Mouse (Mus musculus) liver, embryonic 16.5 days (tissue): Measurements from ENCODE around the gene Lrrn4cl. TPM values are rescaled to one million over a fixed set of nuclear protein-coding genes. Genes with fewer than 3 reads are reported as not detected.

Experiments
- ATAC-seq: fragments of 200-750 bp; cut with Nextera tagmentation; 2 replicates; pipeline ENCODE4 v1.8.0; 2017; ENCODE audit warnings: low read depth, mild to moderate bottlenecking, moderate number of reproducible peaks, moderate library complexity
- H3K27ac ChIP-seq: fragments of 300-500 bp; sonication (generic); 2 replicates; pipeline ENCODE4 v1.5.1; 2014; ENCODE audit warnings: mild to moderate bottlenecking, low read length
- H3K27me3 ChIP-seq: fragments of 300-500 bp; sonication (generic); 2 replicates; pipeline ENCODE4 v1.6.1; 2014; ENCODE audit warnings: low read depth, low read length, mixed read lengths; ENCODE audit not compliant: control insufficient read depth, insufficient read depth
- H3K36me3 ChIP-seq: fragments of 300-500 bp; sonication (generic); 2 replicates; pipeline ENCODE4 v1.6.1; 2014; ENCODE audit warnings: mild to moderate bottlenecking; ENCODE audit not compliant: control insufficient read depth, insufficient read depth
- H3K4me1 ChIP-seq: fragments of 300-500 bp; sonication (generic); 2 replicates; pipeline ENCODE4 v1.6.1; 2014; ENCODE audit warnings: low read depth, low read length, mixed read lengths; ENCODE audit not compliant: control insufficient read depth
- H3K4me2 ChIP-seq: fragments of 300-500 bp; sonication (generic); 2 replicates; pipeline ENCODE4 v1.6.1; 2014; ENCODE audit warnings: low read depth, low read length, mixed read lengths
- H3K4me3 ChIP-seq: fragments of 300-500 bp; sonication (generic); 2 replicates; pipeline ENCODE4 v1.5.1; 2014; ENCODE audit warnings: low read depth, mild to moderate bottlenecking, low read length
- H3K9ac ChIP-seq: fragments of 300-500 bp; sonication (generic); 2 replicates; pipeline ENCODE4 v1.6.1; 2014; ENCODE audit warnings: low read depth, low read length
- H3K9me3 ChIP-seq: fragments of 300-500 bp; sonication (generic); replicated peaks from 2 replicates; pipeline ENCODE4 v1.6.1; 2016; ENCODE audit warnings: low read length; ENCODE audit not compliant: control insufficient read depth
- WGBS: fragments of 180-500 bp; shearing (Covaris S2); extraction: QIAGEN DNeasy Blood & Tissue Kit; methylation state at CpG from one replicate; pipeline ENCODE4 v1.1.7; 2014; ENCODE audit not compliant: insufficient replicate concordance; 5-methylcytosine and 5-hydroxymethylcytosine counted together
- polyA plus RNA-seq: library from polyadenylated mRNA; unstranded; fragments of >200 nt; fragmentation: Nextera tagmentation; extraction: Ambion mirVana; gene quantifications from 2 replicates; pipeline ENCODE4 v1.2.1, GENCODE M21; 2015

Lrrn4cl gene
- polyA plus RNA-seq, 1 experiment from 2014 or later: 0.35 TPM

DNA sequence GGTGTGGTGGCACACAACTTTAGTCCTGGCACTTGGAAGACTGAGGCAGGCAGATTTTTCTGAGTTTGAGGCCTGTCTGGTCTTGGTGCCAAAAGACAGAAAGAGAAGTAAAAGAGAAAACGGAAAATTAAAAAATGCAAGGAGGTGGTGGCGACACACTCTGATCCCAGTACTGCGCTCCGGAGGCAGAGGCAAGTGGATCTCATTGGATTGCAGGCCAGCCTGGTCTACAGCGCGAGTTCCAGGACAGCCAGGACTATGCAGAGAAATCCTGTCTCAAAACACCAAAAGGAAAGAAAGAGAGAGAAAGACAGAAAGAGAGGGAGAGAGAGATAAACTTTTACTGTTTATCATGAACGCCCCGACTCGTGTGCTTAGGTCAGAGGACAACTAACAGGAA lies 20.3 kb downstream of the Lrrn4cl start:
- no peak for ATAC-seq
- no peaks in the 10 kb centered on the region for H3K27me3 ChIP-seq
- WGBS: 25% methylated on average over 9 of the region's 9 CpGs

DNA sequence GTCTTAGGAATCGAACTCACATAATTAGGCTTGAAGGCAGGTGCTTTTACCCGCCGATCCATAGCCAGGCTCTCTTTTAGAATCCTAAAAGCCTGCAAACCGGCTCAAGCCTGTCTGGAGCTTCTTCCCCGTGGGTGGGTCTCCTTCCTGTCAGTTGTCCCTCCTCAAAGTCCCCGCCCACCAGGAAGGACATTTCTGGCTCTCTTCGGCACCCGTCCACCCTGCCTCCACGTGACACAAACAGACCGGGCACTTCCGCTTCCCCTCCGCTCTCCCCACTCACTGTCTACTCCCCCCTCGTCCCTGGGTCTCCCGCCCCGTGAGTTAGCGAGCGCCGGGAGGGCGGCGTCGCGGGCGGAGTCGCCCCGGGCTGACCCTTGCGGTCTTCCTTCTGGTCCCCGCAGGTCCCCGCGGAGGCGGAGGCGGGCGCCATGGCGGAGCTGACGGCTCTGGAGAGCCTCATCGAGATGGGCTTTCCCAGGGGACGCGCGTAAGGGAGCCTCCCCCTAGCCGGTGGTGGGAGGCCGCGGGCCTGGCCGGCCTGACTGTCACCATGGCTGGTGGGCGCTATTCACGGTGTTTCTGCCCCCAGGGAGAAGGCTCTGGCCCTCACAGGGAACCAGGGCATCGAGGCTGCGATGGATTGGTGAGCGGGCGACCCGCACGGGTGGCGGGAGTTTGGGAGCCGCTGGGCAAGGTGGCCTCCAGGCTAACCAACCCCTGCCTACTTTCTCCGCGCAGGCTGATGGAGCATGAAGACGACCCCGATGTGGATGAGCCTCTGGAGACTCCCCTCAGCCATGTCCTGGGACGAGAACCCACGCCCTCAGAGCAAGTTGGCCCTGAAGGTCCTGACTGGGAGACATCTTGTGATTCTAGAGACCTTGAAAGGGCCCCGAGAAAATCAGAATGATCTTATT lies 21.0 kb downstream of the Lrrn4cl start, which contains the start of gene Ubxn1:
Ubxn1 (plus strand) TSS at position 230 of the 920 bp plus-strand sequence.
- peak within 1 kb of the TSS; percentile 89 for H3K4me2 ChIP-seq
- peaks cover 26% of the 10 kb centered on the region for H3K36me3 ChIP-seq
- peak within 1 kb of the TSS; percentile 88 for H3K27ac ChIP-seq
- under 1% methylated on average over 59 of the region's 59 CpGs for WGBS
- H3K9ac ChIP-seq: peak within 1 kb of the TSS; percentile 98
- no peaks in the 10 kb centered on the region for H3K27me3 ChIP-seq
- peak; percentile 98 for ATAC-seq
- H3K4me3 ChIP-seq: peak within 1 kb of the TSS; percentile 97
- H3K4me1 ChIP-seq: peaks cover 19% of the 10 kb centered on the region
- H3K9me3 ChIP-seq: no peaks in the 10 kb centered on the region

More for the DNA sequence above, 20.3 kb downstream of the Lrrn4cl start:
- H3K4me2 ChIP-seq: peak overlapping the region; percentile 89
- H3K4me1 ChIP-seq: peaks cover 19% of the 10 kb centered on the region
- peak overlapping the region; percentile 98 for H3K9ac ChIP-seq
- H3K27ac ChIP-seq: peak overlapping the region; percentile 88
- H3K36me3 ChIP-seq: peaks cover 20% of the 10 kb centered on the region
- no peaks in the 10 kb centered on the region for H3K9me3 ChIP-seq
- H3K4me3 ChIP-seq: peak overlapping the region; percentile 97

DNA sequence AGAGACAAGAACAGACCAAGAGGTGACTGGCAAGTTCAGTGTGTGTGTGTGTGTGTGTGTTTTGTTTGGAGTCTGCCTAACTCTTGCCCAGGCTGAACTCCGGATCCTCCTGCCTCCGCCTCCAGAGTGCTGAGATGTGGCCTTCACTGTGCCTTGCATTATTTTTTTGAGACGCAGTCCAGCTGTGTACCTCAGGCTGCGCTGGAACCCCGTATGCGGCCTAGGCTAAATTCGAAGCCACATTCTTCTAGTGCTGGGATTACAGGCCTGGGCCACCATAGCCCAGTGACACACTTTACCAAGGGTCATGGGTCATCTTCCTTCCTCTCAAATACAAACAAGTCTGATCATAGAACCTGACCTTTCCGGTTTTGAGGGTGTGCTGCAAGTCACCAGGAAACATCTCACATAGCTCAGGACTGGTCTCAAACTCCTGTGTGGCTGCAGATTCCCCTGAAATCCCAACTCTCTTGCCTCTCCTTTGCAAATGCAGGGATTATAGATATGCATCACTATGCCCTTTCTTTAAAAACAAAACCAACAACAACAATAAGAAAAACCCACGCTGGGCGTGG lies 21.8 kb downstream of the Lrrn4cl start:
- H3K9ac ChIP-seq: peak overlapping the region; percentile 98
- H3K36me3 ChIP-seq: peaks cover 31% of the 10 kb centered on the region
- H3K4me1 ChIP-seq: peaks cover 19% of the 10 kb centered on the region
- peak overlapping the region; percentile 88 for H3K27ac ChIP-seq
- ATAC-seq: no peak
- no peaks in the 10 kb centered on the region for H3K27me3 ChIP-seq
- peak overlapping the region; percentile 89 for H3K4me2 ChIP-seq
- 64% methylated on average over 10 of the region's 10 CpGs for WGBS
- peak overlapping the region; percentile 97 for H3K4me3 ChIP-seq
- H3K9me3 ChIP-seq: no peaks in the 10 kb centered on the region

DNA sequence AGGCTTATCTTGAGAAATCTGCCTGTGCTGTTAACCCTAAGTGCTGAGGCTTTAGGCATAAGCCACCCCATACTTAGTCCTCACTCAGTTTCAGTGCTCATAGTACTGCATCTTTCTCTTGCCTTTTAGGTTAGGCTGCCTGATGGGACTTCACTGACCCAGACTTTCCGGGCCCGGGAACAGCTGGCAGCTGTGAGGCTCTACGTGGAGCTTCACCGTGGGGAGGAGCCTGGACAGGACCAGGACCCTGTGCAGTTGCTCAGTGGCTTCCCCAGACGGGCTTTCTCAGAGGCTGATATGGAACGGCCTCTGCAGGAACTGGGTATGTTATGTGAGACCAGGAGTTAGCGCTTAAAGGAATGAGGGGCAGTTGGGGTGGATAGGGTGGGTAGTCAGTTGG lies 24.5 kb downstream of the Lrrn4cl start:
- peaks cover 28% of the 10 kb centered on the region for H3K4me1 ChIP-seq
- no peak overlapping the region for H3K27ac ChIP-seq
- WGBS: 80% methylated on average over 7 of the region's 7 CpGs
- no peak for ATAC-seq
- H3K9me3 ChIP-seq: no peaks in the 10 kb centered on the region
- no peak overlapping the region for H3K4me3 ChIP-seq
- H3K36me3 ChIP-seq: peaks cover 31% of the 10 kb centered on the region
- no peak overlapping the region for H3K4me2 ChIP-seq
- no peaks in the 10 kb centered on the region for H3K27me3 ChIP-seq
- H3K9ac ChIP-seq: no peak overlapping the region

DNA sequence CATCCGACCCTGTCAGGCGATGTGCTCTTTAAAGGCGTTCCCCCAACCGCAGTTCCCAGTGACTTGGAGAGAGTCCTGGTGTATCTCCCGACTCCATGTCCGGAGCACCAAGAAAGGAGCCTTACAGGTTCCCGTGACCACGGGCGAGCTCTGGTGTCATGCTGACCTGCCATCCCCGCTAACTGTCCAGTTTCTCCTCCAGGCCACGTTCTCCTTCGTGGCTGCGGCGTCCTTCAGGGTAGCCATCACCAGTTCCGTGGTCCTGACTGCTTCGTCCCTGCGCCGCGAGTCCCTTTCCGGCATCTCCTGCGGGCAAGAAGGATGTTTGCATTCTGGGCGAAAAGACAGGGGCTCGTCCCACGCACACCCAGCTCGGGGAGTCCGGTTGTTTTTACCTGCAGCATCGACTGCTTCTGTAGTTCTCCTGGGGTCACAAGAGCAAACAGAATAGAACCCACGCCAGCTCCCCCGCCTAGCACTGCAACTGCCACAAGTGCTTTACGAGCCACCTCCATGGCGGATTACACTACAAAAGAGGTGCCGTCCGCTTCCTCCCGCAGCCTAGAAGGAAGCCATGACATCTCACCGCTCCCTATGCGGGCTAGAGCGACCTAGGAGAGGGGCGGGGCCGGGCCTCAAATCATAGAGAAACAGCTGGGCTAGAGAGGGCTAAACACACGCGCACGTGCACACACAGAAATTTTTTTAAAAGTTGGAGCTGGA lies 29.9 kb downstream of the Lrrn4cl start, which contains the start of gene Uqcc3:
Uqcc3 (minus strand) TSS at position 613 of the 723 bp plus-strand sequence.
- Histone ChIP-seq H3K27ac (peak within 1 kb of the TSS; percentile 81), H3K4me1 (peaks cover 13% of the 10 kb centered on the region), H3K4me3 (peak within 1 kb of the TSS; percentile 89), H3K9ac (peak within 1 kb of the TSS; percentile 93), H3K4me2 (peak within 1 kb of the TSS; percentile 87), H3K27me3 (no peaks in the 10 kb centered on the region), H3K9me3 (no peaks in the 10 kb centered on the region), H3K36me3 (peaks cover 14% of the 10 kb centered on the region)
- peak; percentile 98 for ATAC-seq
- WGBS: under 1% methylated on average over 42 of the region's 42 CpGs

DNA sequence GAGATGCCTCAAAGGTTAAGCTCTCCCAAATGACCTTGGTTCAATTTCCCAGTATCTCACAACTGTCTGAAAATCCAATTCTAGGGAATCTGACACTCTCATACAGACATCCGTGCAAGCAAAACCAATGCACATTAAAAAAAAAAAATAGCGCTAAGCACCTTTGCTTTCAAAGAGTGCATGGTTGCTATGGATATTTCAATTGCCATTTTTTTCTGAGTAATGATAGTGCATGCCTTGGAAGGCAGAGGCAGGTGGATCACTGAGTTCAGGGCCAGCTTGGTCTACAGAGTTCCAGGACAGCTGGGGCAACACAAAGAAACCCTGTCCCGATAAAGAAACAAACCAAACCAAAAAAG lies 30.4 kb downstream of the Lrrn4cl start:
- ATAC-seq: no peak
- Histone ChIP-seq H3K4me1 (peaks cover 13% of the 10 kb centered on the region), H3K27me3 (no peaks in the 10 kb centered on the region), H3K9ac (peak overlapping the region; percentile 93), H3K9me3 (no peaks in the 10 kb centered on the region), H3K27ac (peak overlapping the region; percentile 81; the same call in 1 of the 2 replicates), H3K36me3 (peaks cover 10% of the 10 kb centered on the region), H3K4me3 (peak overlapping the region; percentile 89), H3K4me2 (peak overlapping the region; percentile 87)
- 7% methylated on average over 3 of the region's 3 CpGs for WGBS

DNA sequence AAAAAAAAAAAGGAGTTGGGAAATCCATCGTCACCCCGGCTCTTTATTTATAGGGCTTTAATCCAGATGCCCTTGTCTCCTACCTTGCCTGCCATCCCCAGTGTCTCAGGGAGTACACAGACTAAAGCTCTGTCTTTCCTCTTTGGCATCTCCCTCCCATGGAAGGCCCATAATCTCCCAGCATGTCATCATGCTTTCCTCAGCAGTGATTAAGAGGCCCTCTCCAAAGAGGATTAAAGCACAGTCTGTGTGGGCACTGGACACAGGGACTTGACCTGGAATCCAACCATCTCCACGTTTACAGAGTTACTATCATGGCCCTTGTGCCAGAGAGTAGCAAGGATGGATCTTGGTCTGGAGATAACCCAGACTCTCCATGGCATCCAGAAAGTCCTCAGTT lies 33.0 kb downstream of the Lrrn4cl start, which contains the start of the genes Lbhd1 and Gm49403:
Lbhd1 (plus strand) TSS at position 117 of the 400 bp plus-strand sequence.
Gm49403 (plus strand) TSS at position 315 of the 400 bp plus-strand sequence.
- Histone ChIP-seq H3K9ac (no peak within 1 kb of the TSS), H3K4me3 (no peak within 1 kb of the TSS), H3K27me3 (no peaks in the 10 kb centered on the region), H3K27ac (no peak within 1 kb of the TSS), H3K36me3 (no peaks in the 10 kb centered on the region), H3K9me3 (no peaks in the 10 kb centered on the region), H3K4me2 (no peak within 1 kb of the TSS), H3K4me1 (peaks cover 18% of the 10 kb centered on the region)
- 68% methylated on average over 3 of the region's 3 CpGs for WGBS
- ATAC-seq: no peak

DNA sequence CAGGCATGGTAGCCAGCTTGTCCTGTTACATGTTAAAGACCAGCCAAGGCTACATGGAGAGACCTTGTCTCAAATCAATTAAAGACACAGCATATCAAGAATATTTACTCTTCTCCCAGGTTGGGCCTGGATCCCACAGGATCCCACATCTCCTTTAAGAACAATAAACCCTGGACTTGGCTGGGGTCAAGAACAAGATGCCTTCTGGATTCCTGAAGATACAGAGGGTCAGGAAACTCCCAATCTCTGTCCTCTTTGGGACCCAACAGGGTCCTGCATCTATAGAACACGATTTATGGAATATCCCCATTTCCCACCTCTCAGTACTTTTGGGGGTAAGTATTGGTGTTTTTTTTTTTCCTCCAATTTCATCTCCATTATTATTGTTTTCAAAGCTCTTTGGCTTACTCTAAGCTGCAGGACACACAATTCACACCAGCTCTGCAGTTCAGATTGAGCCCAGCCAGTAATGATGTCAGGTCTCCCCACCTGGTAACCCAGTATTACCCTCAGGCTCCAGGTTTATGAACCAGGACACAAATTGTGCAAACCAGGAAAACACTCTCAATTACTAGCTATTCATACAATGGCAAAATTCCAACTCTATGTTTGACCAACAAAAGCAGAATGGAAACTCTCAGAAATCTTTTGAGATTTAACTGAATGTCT lies 36.5 kb downstream of the Lrrn4cl start:
- Histone ChIP-seq H3K9ac (no peak overlapping the region), H3K4me3 (peak overlapping the region; percentile 86; the same call in 1 of the 2 replicates), H3K27ac (no peak overlapping the region), H3K36me3 (no peaks in the 10 kb centered on the region), H3K4me1 (peaks cover 12% of the 10 kb centered on the region), H3K27me3 (no peaks in the 10 kb centered on the region), H3K4me2 (peak overlapping the region; percentile 84), H3K9me3 (no peaks in the 10 kb centered on the region)
- 38% methylated on average over 1 of the region's 1 CpGs for WGBS
- no peak for ATAC-seq
